ENCODE assay signal across 8 mouse cellular contexts in genomic region chr19:40659651-40660478, GRCm38 (mm10). TPM values are rescaled to one million over a fixed set of nuclear protein-coding genes. Genes with fewer than 3 reads are reported as not detected.
A peak's percentile ranks its signal among the peaks of the same experiment; 100 is the strongest.
DNase-seq lines count a peak whose midpoint lies in the region; ATAC-seq and TF ChIP-seq lines count a peak whose summit lies in the region.

No protein-coding gene starts in this region.

- peak overlapping the region; percentile 63 for H3K4me2 ChIP-seq in neural tube, embryonic 11.5 days (ENCODE audit: low read depth)

- peaks cover 3% of the 10 kb centered on the region; the same call in 1 of the 2 replicates for H3K4me1 ChIP-seq in neural tube, embryonic 11.5 days (ENCODE audit: control insufficient read depth, insufficient read depth, low read length)
- peaks cover 9% of the 10 kb centered on the region for H3K4me1 ChIP-seq in brown adipose tissue, adult 24 weeks (ENCODE audit: control insufficient read depth, insufficient read depth, insufficient read length, low read length)
- peaks cover 4% of the 10 kb centered on the region; the same call in 1 of the 2 replicates for H3K4me1 ChIP-seq in small intestine, adult 2 months (ENCODE audit: control insufficient read depth, insufficient read depth, insufficient read length, low read length)

- H3K4me3 ChIP-seq in neural tube, embryonic 11.5 days (ENCODE audit: low read depth, low read length): peak overlapping the region; percentile 28
- H3K4me3 ChIP-seq in brown adipose tissue, adult 24 weeks (ENCODE audit: insufficient read depth, low read depth, low read length): peak overlapping the region; percentile 56
- peak overlapping the region; percentile 62 for H3K4me3 ChIP-seq in small intestine, adult 2 months (ENCODE audit: low read depth, low read length)

- no peaks in the 10 kb centered on the region for H3K36me3 ChIP-seq in neural tube, embryonic 11.5 days (ENCODE audit: control insufficient read depth, insufficient read depth, low read length)
- H3K36me3 ChIP-seq in small intestine, adult 2 months (ENCODE audit: control insufficient read depth, insufficient read depth, low read length): no peaks in the 10 kb centered on the region

- H3K9me3 ChIP-seq in neural tube, embryonic 11.5 days (ENCODE audit: control insufficient read depth, low read length): no peaks in the 10 kb centered on the region

- TF ChIP-seq POLR2A in small intestine, adult 2 months (IDR thresholded peaks at IDR 0.05; ENCODE audit: low read depth, low read length): no peak

- peak; percentile 58 for DNase-seq in neural tube, embryonic 11.5 days (ENCODE audit: low spot score)
- no peak for DNase-seq in neural tube, embryonic 10.5 days (ENCODE audit: extremely low spot score, low spot score)
- peak; percentile 59 to 64 for DNase-seq in heart, adult 9 months (ENCODE audit: low spot score in 2 of 2)
- peak; percentile 34 for DNase-seq in kidney, adult 9 months
- peak; percentile 51 for DNase-seq in lung, postnatal 14 days
- DNase-seq in cerebellum, postnatal 25 days: no peak

- H3K9ac ChIP-seq in neural tube, embryonic 11.5 days (ENCODE audit: low read length): peak overlapping the region; percentile 51

- ATAC-seq in neural tube, embryonic 11.5 days (ENCODE audit: insufficient read depth, low FRiP score, low TSS enrichment): peak; percentile 76

- no peak for TF ChIP-seq CTCF in small intestine, adult 2 months (IDR thresholded peaks at IDR 0.05; ENCODE audit: extremely low read depth, insufficient read length, insufficient replicate concordance, low read depth, low read length)

- 1% methylated on average over 16 of the region's 16 CpGs for WGBS in neural tube, embryonic 11.5 days
- 16% methylated on average over 16 of the region's 16 CpGs for WGBS in small intestine, adult 2 months

- H3K27me3 ChIP-seq in neural tube, embryonic 11.5 days (ENCODE audit: control insufficient read depth, insufficient read depth, low read length): no peaks in the 10 kb centered on the region
- H3K27me3 ChIP-seq in small intestine, adult 2 months (ENCODE audit: control insufficient read depth, insufficient read depth, low read length): no peaks in the 10 kb centered on the region

- no peak overlapping the region for H3K27ac ChIP-seq in neural tube, embryonic 11.5 days (ENCODE audit: low read depth, low read length)
- H3K27ac ChIP-seq in brown adipose tissue, adult 24 weeks (replicated peaks; ENCODE audit: low read depth, low read length): peak overlapping the region; percentile 86
- H3K27ac ChIP-seq in small intestine, adult 2 months (ENCODE audit: insufficient read depth, low read depth, low read length): peak overlapping the region; percentile 83

RNA-seq across cellular contexts. Expression of gene Entpd1, which starts 47.7 kb away (rescaled TPM):
- 6.6 and 9.1 TPM in 2 replicates for polyA plus RNA-seq in neural tube, embryonic 11.5 days (2014; fragmentation: Nextera tagmentation; extraction: Ambion mirVana)
- 6.2 and 8.2 TPM in 2 replicates for polyA plus RNA-seq in brown adipose tissue, adult 24 weeks (2012; ENCODE audit: insufficient read depth, insufficient read length, missing spikeins)
- 3.1 and 4.6 TPM in 2 replicates for polyA plus RNA-seq in small intestine, adult 2 months (2012; rRNA removed)

RNA-seq across cellular contexts. Expression of gene Tctn3, which starts 47.8 kb away (rescaled TPM):
- 10.0 and 12.1 TPM in 2 replicates for polyA plus RNA-seq in neural tube, embryonic 11.5 days (2014; fragmentation: Nextera tagmentation; extraction: Ambion mirVana)
- 1.8 and 2.0 TPM in 2 replicates for polyA plus RNA-seq in brown adipose tissue, adult 24 weeks (2012; ENCODE audit: insufficient read depth, insufficient read length, missing spikeins)
- 3.7 and 4.0 TPM in 2 replicates for polyA plus RNA-seq in small intestine, adult 2 months (2012; rRNA removed)

Comparison
In these comparisons a context has a peak if more than half of its experiments do, and no peak if none do; other contexts are left out.
1. DNase-seq: peak in neural tube, embryonic 11.5 days (single experiment), heart, adult 9 months (2 of 2), kidney, adult 9 months (single experiment) and lung, postnatal 14 days (single experiment); none in neural tube, embryonic 10.5 days (single experiment) and cerebellum, postnatal 25 days (0 of 2).
2. Peak in every context shown above with its lines, with median percentiles within 50 percentile points of each other: H3K4me3 ChIP-seq.